Mouse (Mus musculus): ENCODE results near the gene Ptprt. TPM values are rescaled to one million over a fixed set of nuclear protein-coding genes. Genes with fewer than 3 reads are reported as not detected.

Ptprt gene
- polyA plus RNA-seq, 1 experiment from 2014 or later = 0.99 TPM

DNA sequence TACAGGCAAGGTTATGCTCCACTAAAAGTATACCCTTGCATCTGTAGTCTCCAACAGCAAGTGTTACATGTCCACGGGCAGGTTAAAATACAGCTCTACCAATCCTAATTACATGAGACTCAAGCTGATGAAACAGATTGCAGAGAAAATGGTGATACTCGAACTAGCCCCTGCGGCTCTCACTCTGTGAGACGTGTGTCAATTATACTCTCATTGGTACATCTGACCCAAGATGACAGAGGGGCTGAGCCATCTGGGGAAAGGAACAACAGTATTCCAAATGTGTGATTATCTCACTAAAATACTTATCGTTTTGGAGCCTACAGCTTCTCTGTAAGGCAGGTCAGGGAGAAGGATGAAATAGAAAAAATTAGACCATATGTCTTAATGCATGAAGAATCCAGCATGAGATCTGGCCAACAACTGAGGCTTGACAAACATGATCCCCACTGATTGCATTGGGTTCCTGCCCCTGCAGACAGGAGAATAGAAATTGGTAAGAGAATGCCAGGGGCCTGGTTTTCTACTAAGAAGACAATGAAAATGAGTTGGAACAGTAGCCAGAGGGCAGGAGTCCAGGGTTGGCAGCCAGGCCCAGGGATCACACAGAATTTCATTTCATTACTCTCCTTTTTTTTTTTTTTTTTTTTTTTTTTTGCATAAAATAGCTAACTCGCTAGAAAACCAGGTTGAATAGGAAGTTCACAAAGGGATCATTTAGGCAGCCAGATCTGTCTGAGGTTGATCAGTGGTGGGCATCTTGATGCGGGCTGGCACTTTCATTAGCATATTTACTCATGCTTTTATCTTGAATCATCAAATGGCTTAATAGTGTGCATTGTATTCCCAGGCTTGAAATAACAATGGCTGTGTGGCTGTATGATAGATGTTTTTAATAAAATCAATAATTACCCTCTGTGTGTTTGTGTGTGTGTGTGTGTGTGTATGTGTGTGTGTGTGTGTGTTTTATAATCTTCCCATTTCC is 699.5 kb downstream of the Ptprt start:
- H3K27me3 ChIP-seq (replicated peaks) = no peaks in the 10 kb centered on the region
- H3K4me1 ChIP-seq (replicated peaks) = no peaks in the 10 kb centered on the region
- ATAC-seq = no peak
- no peak overlapping the region for H3K4me2 ChIP-seq (replicated peaks)
- 86% methylated on average over 7 of the region's 7 CpGs for WGBS
- no peak overlapping the region for H3K27ac ChIP-seq
- no peaks in the 10 kb centered on the region for H3K9me3 ChIP-seq
- no peak overlapping the region for H3K4me3 ChIP-seq (replicated peaks)
- H3K36me3 ChIP-seq = no peaks in the 10 kb centered on the region
- H3K9ac ChIP-seq = no peak overlapping the region

DNA sequence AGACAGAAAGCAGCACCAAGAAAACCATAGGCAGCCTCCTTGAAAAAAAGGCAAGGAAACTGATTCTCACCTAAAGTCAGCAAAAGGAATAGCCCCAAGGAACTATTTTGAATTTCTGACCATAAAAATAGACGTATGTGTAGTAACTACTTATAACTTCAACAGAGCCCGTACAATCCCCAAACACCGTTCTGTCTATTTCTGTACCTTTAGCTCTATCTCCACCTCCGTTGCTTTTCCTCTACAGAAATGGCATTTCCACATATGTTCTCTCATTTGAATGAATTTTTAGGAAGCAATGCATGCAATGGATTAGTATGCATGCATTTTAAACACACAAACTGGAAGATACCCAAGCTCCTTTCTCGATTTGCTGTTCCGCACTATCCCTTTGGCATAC is 715.5 kb downstream of the Ptprt start:
- Histone ChIP-seq H3K4me2 (replicated peaks) (no peak overlapping the region), H3K4me1 (replicated peaks) (no peaks in the 10 kb centered on the region), H3K27ac (no peak overlapping the region), H3K4me3 (replicated peaks) (no peak overlapping the region), H3K9me3 (no peaks in the 10 kb centered on the region), H3K9ac (no peak overlapping the region), H3K27me3 (replicated peaks) (no peaks in the 10 kb centered on the region), H3K36me3 (no peaks in the 10 kb centered on the region)
- 93% methylated on average over 6 of the region's 6 CpGs for WGBS
- no peak for ATAC-seq

DNA sequence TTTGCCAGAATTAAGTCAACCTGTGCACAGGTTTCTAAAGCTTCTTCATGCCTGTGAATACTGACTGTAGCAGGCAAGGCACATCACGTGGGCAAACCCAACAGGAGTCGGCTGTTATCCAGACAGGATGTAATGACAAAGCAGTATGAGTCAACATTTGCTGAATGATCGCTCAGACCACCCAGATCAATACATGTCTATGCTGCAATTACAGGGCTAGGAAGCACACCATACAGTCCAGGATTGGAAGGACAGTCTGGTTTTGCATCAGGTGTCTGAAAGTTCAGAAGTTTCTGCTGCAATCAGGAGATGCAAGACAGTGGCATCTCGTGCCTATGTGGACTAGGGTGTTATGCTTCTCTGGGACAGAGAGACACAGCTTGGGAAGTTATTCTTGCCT is 716.3 kb downstream of the Ptprt start:
- no peak overlapping the region for H3K9ac ChIP-seq
- WGBS = 63% methylated on average over 4 of the region's 4 CpGs
- H3K4me3 ChIP-seq (replicated peaks) = no peak overlapping the region
- no peaks in the 10 kb centered on the region for H3K27me3 ChIP-seq (replicated peaks)
- H3K9me3 ChIP-seq = no peaks in the 10 kb centered on the region
- H3K27ac ChIP-seq = no peak overlapping the region
- no peaks in the 10 kb centered on the region for H3K4me1 ChIP-seq (replicated peaks)
- no peak for ATAC-seq
- H3K36me3 ChIP-seq = no peaks in the 10 kb centered on the region
- H3K4me2 ChIP-seq (replicated peaks) = no peak overlapping the region

DNA sequence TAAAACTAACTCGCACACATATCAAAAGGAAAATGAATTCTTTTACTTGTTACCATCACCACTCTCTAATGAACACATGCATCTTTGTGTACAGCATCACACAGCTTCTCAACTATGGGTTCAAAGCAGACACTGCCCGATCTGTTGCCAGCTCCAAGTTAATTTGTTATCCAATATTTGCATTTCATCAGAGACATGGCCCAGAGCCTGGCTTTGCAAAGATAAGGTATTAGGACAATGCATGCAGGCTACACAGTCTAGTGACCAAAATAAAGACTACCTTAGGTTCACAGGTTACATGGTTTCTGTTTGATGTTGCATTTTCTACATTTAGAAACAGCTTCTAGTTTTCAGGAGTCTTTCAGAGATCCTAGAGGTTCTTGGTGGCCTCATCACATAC is 719.0 kb downstream of the Ptprt start:
- H3K27me3 ChIP-seq (replicated peaks) = no peaks in the 10 kb centered on the region
- ATAC-seq = no peak
- no peak overlapping the region for H3K9ac ChIP-seq
- H3K36me3 ChIP-seq = no peaks in the 10 kb centered on the region
- whole genome bisulfite sequencing = 77% methylated on average over 2 of the region's 2 CpGs
- H3K4me2 ChIP-seq (replicated peaks) = no peak overlapping the region
- no peaks in the 10 kb centered on the region for H3K4me1 ChIP-seq (replicated peaks)
- H3K27ac ChIP-seq = no peak overlapping the region
- H3K9me3 ChIP-seq = no peaks in the 10 kb centered on the region
- H3K4me3 ChIP-seq (replicated peaks) = no peak overlapping the region

DNA sequence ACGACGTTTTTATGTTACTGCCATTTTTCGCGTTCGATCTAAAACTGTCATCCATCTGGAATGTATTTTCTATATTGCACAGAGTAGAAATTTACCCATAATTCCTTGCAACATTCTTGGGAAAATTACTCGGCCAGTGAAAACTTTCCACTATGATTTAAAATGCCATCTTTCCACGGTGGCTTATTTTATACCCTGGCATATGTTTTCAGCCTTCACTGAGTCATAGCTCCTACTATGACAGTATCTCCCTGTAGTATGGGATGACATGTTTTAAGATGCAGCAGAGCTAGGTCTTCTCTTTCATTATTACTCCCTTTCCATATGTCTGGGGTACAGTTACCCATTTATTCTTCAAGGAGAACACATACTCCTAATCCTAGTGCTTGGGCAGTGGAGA is 753.7 kb downstream of the Ptprt start:
- Histone ChIP-seq H3K4me2 (replicated peaks) (no peak overlapping the region), H3K4me1 (replicated peaks) (no peaks in the 10 kb centered on the region), H3K36me3 (no peaks in the 10 kb centered on the region), H3K4me3 (replicated peaks) (no peak overlapping the region), H3K9me3 (no peaks in the 10 kb centered on the region), H3K9ac (no peak overlapping the region), H3K27ac (no peak overlapping the region), H3K27me3 (replicated peaks) (no peaks in the 10 kb centered on the region)
- 89% methylated on average over 7 of the region's 7 CpGs for WGBS
- no peak for ATAC-seq

DNA sequence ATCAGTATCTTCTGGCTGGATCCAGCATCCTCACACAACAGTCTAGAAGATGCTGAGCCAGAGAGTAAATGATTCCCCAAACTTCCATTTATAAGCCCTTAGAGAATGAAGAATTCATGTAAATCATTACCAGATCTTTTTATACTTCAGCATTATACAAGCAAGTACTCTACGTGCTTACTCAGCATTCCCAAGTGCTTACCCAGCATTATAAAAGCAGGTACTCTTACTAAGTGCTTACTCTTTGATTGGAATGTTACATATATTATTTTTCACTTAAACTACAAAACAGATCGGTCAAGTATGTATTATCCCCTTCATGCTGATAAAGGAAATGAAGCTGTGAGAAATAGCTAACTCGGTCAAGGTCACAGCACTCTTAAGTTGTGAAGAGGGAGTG is 758.8 kb downstream of the Ptprt start:
- H3K9me3 ChIP-seq = no peaks in the 10 kb centered on the region
- WGBS = 82% methylated on average over 3 of the region's 3 CpGs
- no peak overlapping the region for H3K9ac ChIP-seq
- no peaks in the 10 kb centered on the region for H3K4me1 ChIP-seq (replicated peaks)
- no peak overlapping the region for H3K4me2 ChIP-seq (replicated peaks)
- no peaks in the 10 kb centered on the region for H3K27me3 ChIP-seq (replicated peaks)
- no peaks in the 10 kb centered on the region for H3K36me3 ChIP-seq
- ATAC-seq = no peak
- no peak overlapping the region for H3K4me3 ChIP-seq (replicated peaks)
- no peak overlapping the region for H3K27ac ChIP-seq

DNA sequence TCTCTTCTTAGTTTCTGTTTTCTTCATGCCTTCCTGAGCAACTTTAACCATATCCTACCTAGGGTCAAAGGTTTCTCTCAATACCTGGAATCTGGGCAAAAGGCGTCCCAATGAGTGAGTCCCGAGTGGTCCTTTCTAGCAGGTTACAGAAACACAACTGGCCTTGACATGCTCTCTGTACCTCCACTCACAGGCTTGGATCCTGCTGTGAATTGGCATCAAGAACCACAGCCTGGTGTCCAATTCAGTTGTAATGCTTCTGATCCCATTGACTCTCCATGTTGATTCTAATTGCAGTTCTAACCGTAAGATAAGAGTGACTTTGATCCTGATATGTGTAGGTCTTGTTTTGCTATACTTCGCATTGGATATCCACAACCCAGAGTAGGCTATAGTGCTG is 776.5 kb downstream of the Ptprt start:
- Histone ChIP-seq H3K4me1 (replicated peaks) (no peaks in the 10 kb centered on the region), H3K27me3 (replicated peaks) (no peaks in the 10 kb centered on the region), H3K9me3 (no peaks in the 10 kb centered on the region), H3K36me3 (no peaks in the 10 kb centered on the region), H3K27ac (no peak overlapping the region), H3K9ac (no peak overlapping the region), H3K4me3 (replicated peaks) (no peak overlapping the region), H3K4me2 (replicated peaks) (no peak overlapping the region)
- WGBS = 89% methylated on average over 4 of the region's 4 CpGs
- ATAC-seq = no peak

DNA sequence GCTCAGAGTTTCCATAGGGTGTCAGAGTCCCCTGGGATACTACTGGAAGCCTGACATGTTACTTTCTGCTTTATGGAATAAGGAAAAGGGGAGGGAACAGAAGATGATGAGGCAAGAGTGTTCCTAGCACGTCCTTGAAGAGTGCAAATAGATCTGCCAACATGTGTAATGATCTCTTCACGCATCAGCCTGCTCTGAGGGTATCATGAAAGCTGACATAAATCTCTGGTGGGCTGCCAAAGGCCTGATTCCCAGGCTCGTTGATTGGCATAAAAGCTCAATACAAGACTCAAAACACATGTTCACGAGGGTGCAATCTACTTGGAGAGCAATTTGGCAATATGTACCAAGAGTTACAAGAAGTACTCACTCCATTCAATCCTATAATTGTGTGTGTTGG is 778.4 kb downstream of the Ptprt start:
- Histone ChIP-seq H3K36me3 (no peaks in the 10 kb centered on the region), H3K27ac (no peak overlapping the region), H3K4me1 (replicated peaks) (no peaks in the 10 kb centered on the region), H3K4me2 (replicated peaks) (no peak overlapping the region), H3K4me3 (replicated peaks) (no peak overlapping the region), H3K27me3 (replicated peaks) (no peaks in the 10 kb centered on the region), H3K9me3 (no peaks in the 10 kb centered on the region), H3K9ac (no peak overlapping the region)
- ATAC-seq = no peak
- WGBS = 72% methylated on average over 4 of the region's 4 CpGs

DNA sequence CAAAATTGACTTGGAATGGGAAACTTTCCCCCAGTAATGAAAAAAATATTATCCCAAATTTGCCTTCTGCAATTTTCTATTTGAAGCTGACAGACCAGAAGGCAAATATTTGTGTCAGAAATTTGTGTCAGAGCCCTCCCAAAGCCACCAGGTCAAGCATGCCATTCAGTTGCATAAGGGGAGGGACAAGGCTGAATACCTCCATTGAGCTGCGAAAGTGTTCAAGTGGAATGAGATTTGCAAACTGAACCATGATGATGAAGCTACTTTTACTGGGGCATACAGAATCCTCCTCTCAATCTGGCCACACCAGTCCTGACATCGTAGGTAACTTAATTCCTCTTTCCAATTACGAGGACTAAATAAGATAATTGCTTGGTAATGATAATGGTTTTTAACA is 780.0 kb downstream of the Ptprt start:
- Histone ChIP-seq H3K9me3 (no peaks in the 10 kb centered on the region), H3K27me3 (replicated peaks) (no peaks in the 10 kb centered on the region), H3K4me3 (replicated peaks) (no peak overlapping the region), H3K4me1 (replicated peaks) (no peaks in the 10 kb centered on the region), H3K36me3 (no peaks in the 10 kb centered on the region), H3K4me2 (replicated peaks) (no peak overlapping the region), H3K27ac (no peak overlapping the region), H3K9ac (no peak overlapping the region)
- no peak for ATAC-seq
- WGBS = 83% methylated on average over 3 of the region's 3 CpGs

DNA sequence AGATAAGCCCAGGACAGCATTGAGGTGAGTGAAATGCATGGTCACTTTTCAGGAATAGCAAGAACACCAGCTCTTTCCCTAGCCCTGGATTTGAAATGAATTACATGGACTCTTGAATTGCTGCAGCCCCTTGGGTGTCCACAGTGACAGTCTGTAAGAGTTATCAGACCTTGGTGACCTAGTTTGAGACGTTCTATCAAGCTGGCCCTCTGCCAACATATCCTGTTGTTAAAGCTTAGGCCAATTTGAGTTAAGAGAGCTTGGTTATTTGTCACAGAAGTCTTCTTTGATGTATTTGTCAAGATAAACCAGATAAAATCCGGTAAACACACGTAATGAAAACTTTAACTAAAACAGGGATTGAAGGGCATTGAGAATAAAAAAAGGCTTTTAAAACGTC is 795.7 kb downstream of the Ptprt start:
- no peaks in the 10 kb centered on the region for H3K27me3 ChIP-seq (replicated peaks)
- no peak overlapping the region for H3K9ac ChIP-seq
- no peak overlapping the region for H3K4me2 ChIP-seq (replicated peaks)
- WGBS = 40% methylated on average over 4 of the region's 4 CpGs
- ATAC-seq = no peak
- H3K4me1 ChIP-seq (replicated peaks) = no peaks in the 10 kb centered on the region
- no peak overlapping the region for H3K4me3 ChIP-seq (replicated peaks)
- no peaks in the 10 kb centered on the region for H3K9me3 ChIP-seq
- no peaks in the 10 kb centered on the region for H3K36me3 ChIP-seq
- no peak overlapping the region for H3K27ac ChIP-seq

DNA sequence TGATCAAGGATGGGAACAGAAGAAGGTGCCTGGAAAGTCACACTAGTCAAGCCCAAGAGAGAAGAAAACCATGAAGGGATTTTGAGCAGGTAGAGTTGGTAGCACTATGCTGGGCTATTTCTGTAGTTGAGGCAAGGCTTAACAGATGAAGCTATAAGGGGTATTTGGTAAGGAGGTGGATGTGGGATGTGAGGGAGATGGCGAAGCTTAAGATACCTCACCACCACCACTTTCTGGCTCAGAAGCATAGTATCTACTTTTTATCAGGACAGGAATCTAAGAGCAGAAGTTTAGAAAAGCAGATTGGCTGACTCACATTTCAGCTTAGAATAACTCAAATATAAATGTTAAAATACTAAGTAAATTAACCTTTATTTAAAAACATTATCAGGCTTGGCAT is 802.1 kb downstream of the Ptprt start:
- no peaks in the 10 kb centered on the region for H3K27me3 ChIP-seq (replicated peaks)
- H3K4me3 ChIP-seq (replicated peaks) = no peak overlapping the region
- H3K27ac ChIP-seq = no peak overlapping the region
- no peak for ATAC-seq
- no peaks in the 10 kb centered on the region for H3K9me3 ChIP-seq
- H3K4me2 ChIP-seq (replicated peaks) = no peak overlapping the region
- H3K4me1 ChIP-seq (replicated peaks) = no peaks in the 10 kb centered on the region
- H3K36me3 ChIP-seq = no peaks in the 10 kb centered on the region
- H3K9ac ChIP-seq = no peak overlapping the region
- WGBS = 94% methylated on average over 1 of the region's 1 CpGs

DNA sequence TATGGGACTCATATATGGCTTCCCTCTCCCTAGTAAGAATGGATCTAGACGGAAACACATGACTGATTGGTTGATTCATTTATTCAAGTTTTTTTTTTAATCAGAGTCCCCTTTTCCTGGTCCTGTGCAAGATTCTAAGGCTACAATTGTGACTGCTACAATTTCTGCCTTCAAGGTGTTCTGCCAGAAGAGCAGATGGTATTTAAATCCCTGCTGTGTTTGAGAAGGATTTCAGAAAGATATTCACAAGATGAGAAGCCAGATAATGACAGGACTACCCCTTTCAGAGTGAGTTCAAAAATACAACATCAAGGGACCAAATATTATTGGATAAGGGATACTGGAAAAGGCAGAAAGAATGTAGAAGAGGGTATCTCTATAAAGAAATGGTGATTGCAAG is 802.6 kb downstream of the Ptprt start:
- no peaks in the 10 kb centered on the region for H3K9me3 ChIP-seq
- H3K4me3 ChIP-seq (replicated peaks) = no peak overlapping the region
- WGBS = 88% methylated on average over 1 of the region's 1 CpGs
- H3K4me2 ChIP-seq (replicated peaks) = no peak overlapping the region
- ATAC-seq = no peak
- H3K27me3 ChIP-seq (replicated peaks) = no peaks in the 10 kb centered on the region
- H3K36me3 ChIP-seq = no peaks in the 10 kb centered on the region
- no peak overlapping the region for H3K9ac ChIP-seq
- no peak overlapping the region for H3K27ac ChIP-seq
- no peaks in the 10 kb centered on the region for H3K4me1 ChIP-seq (replicated peaks)

DNA sequence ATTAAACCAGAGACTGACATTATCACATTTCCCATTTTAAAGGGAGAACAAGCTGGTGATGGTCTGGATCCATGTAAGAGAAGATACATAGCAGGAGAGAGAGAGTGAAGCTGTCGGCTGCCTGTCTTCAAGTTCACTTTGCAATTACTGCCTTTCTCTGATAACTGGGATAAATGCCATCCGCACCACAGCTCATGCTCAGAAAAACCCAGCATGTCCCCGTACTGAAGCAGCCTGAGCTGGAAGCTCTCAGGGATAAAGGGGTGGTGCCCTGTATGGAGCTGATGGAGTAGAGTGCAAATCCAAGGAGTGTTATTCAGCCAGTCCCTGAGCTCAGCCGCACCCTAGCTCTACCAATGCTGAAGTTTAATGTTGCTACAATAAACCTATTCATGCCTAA is 825.9 kb downstream of the Ptprt start:
- ATAC-seq = no peak
- H3K4me2 ChIP-seq (replicated peaks) = no peak overlapping the region
- H3K9me3 ChIP-seq = no peaks in the 10 kb centered on the region
- no peak overlapping the region for H3K4me3 ChIP-seq (replicated peaks)
- no peak overlapping the region for H3K9ac ChIP-seq
- no peaks in the 10 kb centered on the region for H3K4me1 ChIP-seq (replicated peaks)
- no peaks in the 10 kb centered on the region for H3K27me3 ChIP-seq (replicated peaks)
- no peak overlapping the region for H3K27ac ChIP-seq
- 80% methylated on average over 4 of the region's 4 CpGs for WGBS
- no peaks in the 10 kb centered on the region for H3K36me3 ChIP-seq
